Mouse (Mus musculus): ENCODE measurements around the gene Vars.

Gene Vars

DNA sequence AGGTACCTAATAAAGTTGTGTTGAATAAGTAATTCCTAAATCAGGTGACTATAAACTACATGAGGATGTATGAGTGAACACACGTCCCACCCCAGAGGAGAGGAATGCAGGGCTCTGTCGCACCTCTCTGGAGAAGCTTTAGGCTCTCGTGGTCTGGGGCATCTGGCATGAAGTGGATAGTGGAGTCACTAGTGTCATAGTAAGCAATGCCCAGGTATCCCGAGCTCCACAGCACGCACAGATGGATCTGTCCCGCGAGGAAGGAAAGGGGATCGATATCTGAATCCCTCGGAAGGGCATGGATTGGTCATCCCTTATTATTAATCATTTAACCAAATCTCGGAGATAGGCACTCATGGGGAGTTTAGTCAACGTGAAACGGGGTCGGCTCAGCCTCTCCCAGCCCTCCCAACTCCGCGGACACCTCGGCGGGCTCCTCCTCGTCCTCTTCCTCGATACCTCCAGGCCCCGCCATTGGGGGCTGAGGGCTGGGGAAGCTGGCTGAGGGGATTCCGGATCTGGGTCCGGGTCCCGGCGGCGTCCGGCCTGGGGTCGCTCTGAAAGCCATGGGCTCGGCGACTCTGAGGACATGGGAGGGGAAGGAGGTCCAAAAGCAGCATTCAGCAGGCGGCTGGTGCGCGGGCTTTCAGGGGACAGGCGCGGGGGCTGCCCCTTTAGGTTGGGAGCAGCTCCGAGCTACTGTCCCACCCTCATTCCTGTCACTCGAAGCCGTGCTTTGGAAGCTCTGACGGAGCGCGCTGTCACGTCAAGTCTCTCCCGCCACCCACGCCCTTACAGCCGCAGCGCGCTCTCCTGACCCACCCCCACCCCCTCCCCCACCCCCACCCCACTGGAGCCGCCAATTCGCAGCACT, 45.3 kb downstream of the Vars start:
- intact Hi-C loops (cut with DNase I) = no loop called here

DNA sequence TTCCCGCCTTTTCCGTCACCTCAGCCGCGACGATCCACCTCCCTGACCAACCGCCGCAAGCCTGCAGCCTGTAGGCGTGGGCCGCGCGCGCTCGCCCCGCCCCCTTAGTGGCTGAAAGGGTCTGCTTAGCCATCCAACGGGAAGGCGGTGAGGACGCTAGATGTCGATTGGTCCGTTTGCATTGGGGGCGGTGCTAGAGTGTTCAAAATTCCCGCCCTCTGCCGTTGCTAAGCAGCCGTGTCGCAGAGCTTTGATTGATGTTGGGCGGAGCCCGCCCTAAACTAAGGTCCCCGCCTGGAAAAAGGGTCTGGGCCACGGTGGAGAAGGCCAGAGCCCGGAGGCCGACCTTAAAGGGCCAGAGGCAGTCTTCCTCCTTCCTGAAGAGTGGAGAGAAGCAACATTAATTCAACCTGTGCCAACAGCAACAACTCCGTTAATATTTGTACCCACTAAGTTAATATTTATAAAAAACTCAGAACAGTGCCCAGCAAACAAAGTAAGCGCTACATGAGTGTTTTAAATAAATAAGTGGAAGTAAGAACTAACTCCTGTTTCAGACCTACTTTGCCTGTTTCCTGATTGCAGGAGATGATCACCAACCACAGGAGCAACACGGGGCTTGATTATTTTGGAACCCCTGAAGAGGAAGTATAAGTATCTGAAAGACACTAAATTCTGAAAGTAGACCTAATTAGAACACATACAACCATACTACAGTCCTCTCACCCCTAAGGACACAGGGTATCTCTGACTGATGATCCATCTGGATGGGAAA, 46.1 kb downstream of the Vars start, which contains the start of gene Msh5:
Gene Msh5 (minus strand): TSS at position 65 of the 775 bp plus-strand sequence.
- intact Hi-C loops (cut with DNase I) = no loop called here

- intact Hi-C loops (cut with DNase I) = no loop called here
These were observed 46.9 kb downstream of the Vars start for GRCm38 (mm10) chr17:35047688-35048087.

DNA sequence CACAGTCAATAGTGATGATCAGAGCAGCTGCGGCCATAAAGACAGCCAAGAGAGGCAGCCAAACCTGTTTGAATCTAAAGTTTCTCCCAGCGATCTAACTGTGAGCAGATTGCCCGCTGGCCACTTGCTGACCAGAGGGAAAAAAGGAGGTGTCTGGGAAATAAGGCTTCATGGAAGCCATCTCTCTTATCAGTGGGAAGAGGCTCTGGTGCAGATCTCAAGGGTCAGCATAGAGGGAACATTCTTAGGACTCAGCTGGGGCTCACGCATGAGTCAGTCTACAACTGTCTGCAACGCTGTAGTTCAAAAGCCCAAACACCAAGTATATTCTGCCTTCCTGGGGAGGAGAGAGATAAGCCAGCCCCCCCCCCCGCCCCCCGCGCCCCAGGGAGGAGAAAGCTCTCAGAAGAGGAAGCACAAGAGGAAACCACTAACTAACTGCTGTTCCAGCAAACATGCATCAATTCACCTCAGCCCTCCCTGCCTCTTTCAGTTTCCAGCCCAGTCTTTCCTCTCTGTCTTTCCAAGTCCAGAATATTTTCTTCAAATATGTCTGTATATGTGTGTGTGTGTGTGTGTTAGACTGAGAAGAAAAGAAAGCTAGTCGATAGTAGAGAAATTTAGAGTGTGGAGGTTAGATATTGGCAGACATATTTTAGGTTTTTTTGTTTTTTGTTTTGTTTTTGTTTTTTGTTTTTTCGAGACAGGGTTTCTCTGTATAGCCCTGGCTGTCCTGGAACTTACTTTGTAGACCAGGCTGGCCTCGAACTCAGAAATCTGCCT, 47.6 kb downstream of the Vars start:
- intact Hi-C loops (cut with DNase I) = no loop called here

- intact Hi-C loops (cut with DNase I) = no loop called here
These were observed 48.2 kb downstream of the Vars start for GRCm38 (mm10) chr17:35048932-35049440.

GRCm38 (mm10) chr17:35049561-35050016, 48.8 kb downstream of the Vars start, which contains the start of gene Clic1:
Gene Clic1 (plus strand): TSS chr17:35049966.
- intact Hi-C loops (cut with DNase I) = no loop called here

DNA sequence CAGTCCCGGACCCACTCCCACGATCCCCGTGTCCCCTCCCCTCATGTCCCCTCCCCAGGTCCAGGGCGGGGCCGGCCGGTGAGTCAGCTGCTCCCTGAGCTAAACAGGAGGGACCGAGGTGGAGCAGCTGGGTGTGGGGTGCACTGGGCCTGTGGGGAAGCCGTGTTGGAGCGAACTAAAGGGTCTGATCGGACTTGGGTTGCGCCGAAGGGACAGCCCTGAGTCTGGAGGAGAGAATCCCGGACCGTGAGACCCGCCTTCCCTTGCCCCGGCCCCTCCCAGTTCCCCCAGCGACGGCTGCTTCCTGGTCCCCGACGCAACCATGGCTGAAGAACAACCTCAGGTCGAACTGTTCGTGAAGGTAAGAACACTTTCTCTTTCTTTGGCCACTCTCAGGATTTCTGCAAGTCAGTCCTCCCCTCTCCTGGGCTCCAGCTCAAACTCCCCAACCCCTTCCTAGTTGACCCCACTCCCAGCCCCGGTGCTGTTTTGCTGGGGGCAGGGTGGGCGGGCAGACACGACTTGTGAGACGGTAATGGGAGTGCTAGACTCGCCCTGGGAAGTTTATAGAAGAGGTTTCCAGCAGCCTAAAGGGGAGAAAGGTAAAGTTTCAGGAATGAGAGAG, 49.5 kb downstream of the Vars start:
- intact Hi-C loops (cut with DNase I) = no loop called here

GRCm38 (mm10) chr17:35051156-35052086, 50.6 kb downstream of the Vars start:
- intact Hi-C loops (cut with DNase I) = no loop called here

GRCm38 (mm10) chr17:35052271-35052798, 51.5 kb downstream of the Vars start:
- intact Hi-C loops (cut with DNase I) = no loop called here

DNA sequence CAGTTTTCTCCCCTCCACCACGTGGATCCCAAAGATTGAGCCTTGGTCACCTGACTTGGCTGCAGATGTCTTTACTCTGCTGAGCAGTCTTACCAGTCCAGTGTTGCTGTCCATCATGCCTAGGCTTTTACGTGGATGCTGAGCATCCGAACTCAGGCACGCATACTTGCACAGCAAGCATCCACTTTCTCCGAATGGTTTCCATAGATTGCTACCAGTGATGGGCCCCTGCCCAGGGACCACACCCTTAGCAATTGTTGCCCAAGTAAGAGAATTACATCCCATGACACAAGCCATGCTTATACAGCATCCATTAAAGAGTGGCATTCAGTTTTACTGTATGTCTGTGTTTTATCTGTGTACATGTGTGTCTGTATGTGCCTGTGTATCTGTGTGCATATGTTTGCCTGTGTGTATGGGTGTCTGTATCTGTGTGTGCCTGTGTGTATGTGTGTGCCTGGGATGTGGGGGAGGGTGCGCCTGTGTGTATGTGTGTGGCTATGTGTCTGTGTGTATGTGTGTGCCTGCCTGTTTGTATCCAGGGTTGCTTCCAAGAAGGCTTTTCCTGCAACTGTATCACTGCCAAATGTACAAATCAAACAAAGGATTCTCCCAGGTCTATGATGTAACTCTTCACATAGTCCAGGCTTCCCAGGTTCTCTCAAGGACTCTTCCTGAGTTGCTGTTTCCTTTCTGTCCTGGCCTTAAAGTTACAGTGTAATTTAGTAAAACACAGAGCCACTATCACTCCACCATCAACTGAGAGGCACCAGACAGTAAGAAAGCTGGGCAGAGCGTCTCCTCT, 55.1 kb downstream of the Vars start:
- intact Hi-C loops (cut with DNase I) = no loop called here

- intact Hi-C loops (cut with DNase I) = no loop called here
These were observed 56.3 kb downstream of the Vars start for GRCm38 (mm10) chr17:35057090-35057489.

GRCm38 (mm10) chr17:35058316-35058715, 57.5 kb downstream of the Vars start:
- intact Hi-C loops (cut with DNase I) = no loop called here

GRCm38 (mm10) chr17:35058911-35059892, 58.4 kb downstream of the Vars start, which contains the start of gene Ddah2:
Gene Ddah2 (plus strand): TSS chr17:35059035.
- intact Hi-C loops (cut with DNase I) = no loop called here

GRCm38 (mm10) chr17:35060071-35060470, 59.3 kb downstream of the Vars start:
- intact Hi-C loops (cut with DNase I) = loop anchor here (5.0 kb wide), 1 partner anchor 38 kb away; no protein-coding TSS in a partner anchor

GRCm38 (mm10) chr17:35060737-35061297, 60.0 kb downstream of the Vars start:
- intact Hi-C loops (cut with DNase I) = loop anchor here (5.0 kb wide), 1 partner anchor 39 kb away; no protein-coding TSS in a partner anchor

- intact Hi-C loops (cut with DNase I) = loop anchor here (5.0 kb wide), 1 partner anchor 39 kb away; no protein-coding TSS in a partner anchor
These were observed 60.5 kb downstream of the Vars start for GRCm38 (mm10) chr17:35061299-35061698.
